Mouse (Mus musculus) intestine, embryonic 15.5 days (tissue): Measurements from ENCODE around the gene Smyd1. TPM values are rescaled to one million over a fixed set of nuclear protein-coding genes. Genes with fewer than 3 reads are reported as not detected.
"Not testable (repeated sequence)": the region's sequence is repeated elsewhere in the genome, so short reads cannot be mapped to it uniquely, and the experiment has no call there.

Source experiments
- ATAC-seq: fragments of 200-750 bp; cut with Nextera tagmentation; 2 replicates; pipeline ENCODE4 v1.8.0; 2017; ENCODE audit warnings: moderate TSS enrichment, moderate library complexity
- H3K27ac ChIP-seq: fragments of 300-500 bp; sonication (generic); 2 replicates; pipeline ENCODE4 v1.5.1; 2015; ENCODE audit warnings: mild to moderate bottlenecking, inconsistent platforms
- H3K27me3 ChIP-seq: fragments of 300-500 bp; sonication (generic); replicated peaks from 2 replicates; pipeline ENCODE4 v1.6.1; 2015; ENCODE audit warnings: inconsistent platforms
- H3K36me3 ChIP-seq: fragments of 300-500 bp; sonication (generic); 2 replicates; pipeline ENCODE4 v1.6.1; 2015; ENCODE audit warnings: inconsistent platforms
- H3K4me1 ChIP-seq: fragments of 300-500 bp; sonication (generic); replicated peaks from 2 replicates; pipeline ENCODE4 v1.6.1; 2015; ENCODE audit warnings: inconsistent platforms
- H3K4me2 ChIP-seq: fragments of 300-500 bp; sonication (generic); replicated peaks from 2 replicates; pipeline ENCODE4 v1.6.1; 2015; ENCODE audit warnings: mild to moderate bottlenecking, inconsistent platforms
- H3K4me3 ChIP-seq: fragments of 300-500 bp; sonication (generic); replicated peaks from 2 replicates; pipeline ENCODE4 v1.5.1; 2015; ENCODE audit warnings: inconsistent platforms
- H3K9ac ChIP-seq: fragments of 300-500 bp; sonication (generic); 2 replicates; pipeline ENCODE4 v1.6.1; 2015; ENCODE audit warnings: inconsistent platforms
- H3K9me3 ChIP-seq: fragments of 300-500 bp; sonication (generic); 2 replicates; pipeline ENCODE4 v1.6.1; 2016; ENCODE audit warnings: inconsistent platforms
- WGBS: fragments of 180-500 bp; shearing (Covaris S2); methylation state at CpG from one replicate; pipeline ENCODE4 v1.1.7; 2015; 5-methylcytosine and 5-hydroxymethylcytosine counted together
- polyA plus RNA-seq: library from polyadenylated mRNA; unstranded; fragments of >200 nt; fragmentation: Nextera tagmentation; extraction: Ambion mirVana; gene quantifications from 2 replicates; pipeline ENCODE4 v1.2.1, GENCODE M21; 2015

Gene Smyd1
- polyA plus RNA-seq, 1 experiment from 2014 or later = 0.57 TPM

DNA sequence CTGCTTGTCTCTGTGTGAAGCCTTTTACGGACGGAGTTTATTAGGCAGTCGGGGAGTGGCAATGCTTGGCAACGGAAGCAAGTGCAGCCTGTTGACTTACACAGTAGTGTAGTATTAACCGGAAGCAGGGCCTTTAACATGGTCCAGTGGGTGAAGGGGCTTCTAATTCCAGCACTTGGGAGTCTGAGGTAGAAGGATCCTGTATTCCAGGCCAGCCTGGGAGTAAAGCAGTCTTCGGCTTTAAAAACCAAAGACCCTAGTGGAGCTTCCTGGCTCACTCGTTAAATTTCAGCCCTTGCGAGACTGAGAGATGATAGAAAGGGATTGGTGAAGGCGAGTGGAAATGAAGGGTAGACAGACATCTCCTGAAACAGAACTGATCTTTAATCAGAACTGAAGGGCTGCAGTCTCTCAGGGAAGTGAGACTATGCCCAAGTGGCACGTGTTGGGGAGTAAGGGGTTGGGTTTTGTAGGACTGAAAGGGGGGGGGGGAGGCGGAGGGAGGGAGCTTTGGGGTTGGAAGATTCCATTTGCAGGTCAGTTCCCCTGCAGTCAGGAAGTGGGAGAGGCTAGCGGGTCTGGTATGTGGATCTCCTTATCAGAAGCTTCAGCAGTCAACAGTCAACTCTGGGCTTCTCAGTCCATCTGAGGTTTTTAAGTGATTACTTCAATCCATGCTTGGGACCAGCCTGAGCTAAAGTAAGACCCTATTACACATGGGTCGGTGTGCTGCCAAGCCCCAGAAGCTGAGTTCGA, 51.6 kb downstream of the Smyd1 start:
- Histone ChIP-seq H3K4me3 (peak overlapping the region; percentile 90), H3K4me2 (peak overlapping the region; percentile 65), H3K27ac (peak overlapping the region; percentile 98), H3K36me3 (no peaks in the 10 kb centered on the region), H3K4me1 (0 out of 2 replicates have a peak, but pooled peaks cover 5% of the 10 kb centered on the region), H3K9me3 (no peaks in the 10 kb centered on the region), H3K9ac (peak overlapping the region; percentile 44; the same call in 1 of the 2 replicates), H3K27me3 (no peaks in the 10 kb centered on the region)
- ATAC-seq = peak; percentile 57
- WGBS = 20% methylated on average over 13 of the region's 14 CpGs

DNA sequence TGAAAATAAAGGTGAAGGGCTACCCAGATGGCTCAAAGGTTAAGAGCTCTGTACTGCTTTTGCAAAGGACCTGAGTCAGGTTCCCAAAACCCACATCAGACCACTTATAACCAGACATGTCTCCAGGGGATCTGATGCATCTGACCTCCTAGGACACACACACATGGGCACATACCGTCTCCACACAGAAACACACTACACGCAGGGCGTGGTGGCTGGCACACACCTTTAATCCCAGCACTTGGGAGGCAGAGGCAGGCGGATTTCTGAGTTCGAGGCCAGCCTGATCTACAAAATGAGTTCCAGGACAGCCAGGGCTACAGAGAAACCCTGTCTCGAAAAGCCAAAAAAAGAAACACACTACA, 52.4 kb downstream of the Smyd1 start:
- not testable (repeated sequence) for H3K9ac ChIP-seq, ATAC-seq, H3K27ac ChIP-seq, H3K36me3 ChIP-seq, H3K9me3 ChIP-seq, H3K4me1 ChIP-seq, H3K4me2 ChIP-seq, H3K27me3 ChIP-seq, H3K4me3 ChIP-seq
- WGBS = 85% methylated on average over 6 of the region's 6 CpGs

DNA sequence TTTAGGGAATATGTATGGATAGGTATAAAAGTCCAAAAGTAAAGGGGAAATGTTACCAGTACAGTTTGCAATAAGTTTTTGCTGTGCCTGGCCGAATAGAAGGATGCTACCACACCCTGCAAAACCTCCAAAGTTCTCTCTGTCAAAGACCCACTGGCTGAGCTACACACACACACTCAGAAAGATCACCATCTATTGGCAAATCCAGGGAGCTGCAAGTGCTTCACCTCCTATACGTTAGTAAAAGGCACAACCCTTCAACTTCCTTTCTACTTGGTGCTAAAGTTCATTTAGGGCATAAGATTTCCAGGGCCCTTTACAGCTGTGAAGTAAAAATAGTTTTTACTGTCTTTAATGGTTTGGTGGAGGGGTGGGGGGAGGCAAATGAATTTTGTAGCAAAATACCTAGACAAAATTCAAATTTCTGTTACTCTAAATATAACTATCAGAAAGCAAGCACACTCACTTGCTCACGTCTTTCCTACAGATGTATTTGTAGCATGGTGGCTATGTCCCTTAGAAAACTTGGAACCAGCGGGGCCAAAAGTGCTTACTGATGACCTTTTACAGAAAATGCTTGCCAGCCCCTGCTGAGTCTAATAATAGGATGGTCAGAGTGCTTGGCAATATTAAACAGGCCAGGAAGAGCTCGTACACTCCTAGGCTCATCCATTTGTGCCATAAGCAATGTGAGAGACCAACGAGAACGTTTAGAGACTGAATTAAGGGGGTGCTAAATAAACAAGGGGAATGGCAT, 52.9 kb downstream of the Smyd1 start:
- Histone ChIP-seq H3K4me3 (no peak overlapping the region), H3K9me3 (no peaks in the 10 kb centered on the region), H3K4me1 (0 out of 2 replicates have a peak, but pooled peaks cover 5% of the 10 kb centered on the region), H3K36me3 (no peaks in the 10 kb centered on the region), H3K4me2 (no peak overlapping the region), H3K27ac (no peak overlapping the region), H3K27me3 (no peaks in the 10 kb centered on the region), H3K9ac (no peak overlapping the region)
- ATAC-seq = no peak
- 63% methylated on average over 7 of the region's 7 CpGs for WGBS

DNA sequence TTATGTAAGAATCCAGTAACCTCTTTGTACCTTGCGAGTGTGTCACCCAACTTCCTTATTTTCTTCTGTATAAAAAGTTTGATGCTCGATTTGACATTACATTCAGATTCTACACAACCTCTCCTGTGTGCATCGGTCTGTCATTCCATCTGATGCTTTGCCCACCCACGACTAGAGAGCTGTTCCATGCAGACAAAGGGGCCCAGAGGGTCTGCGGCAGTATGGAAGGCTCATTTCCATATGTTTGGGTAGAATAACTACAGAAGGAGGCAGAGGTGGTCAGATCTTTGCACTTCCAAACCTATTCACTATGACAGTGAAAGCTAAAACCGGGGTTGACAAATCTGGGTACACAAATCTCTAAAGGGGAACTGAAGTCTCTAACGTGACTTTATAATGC, 54.4 kb downstream of the Smyd1 start:
- H3K27ac ChIP-seq, ATAC-seq, H3K9me3 ChIP-seq, H3K4me3 ChIP-seq, H3K27me3 ChIP-seq, H3K9ac ChIP-seq, H3K4me2 ChIP-seq, H3K4me1 ChIP-seq, H3K36me3 ChIP-seq: not testable (repeated sequence)
- 87% methylated on average over 7 of the region's 7 CpGs for WGBS

DNA sequence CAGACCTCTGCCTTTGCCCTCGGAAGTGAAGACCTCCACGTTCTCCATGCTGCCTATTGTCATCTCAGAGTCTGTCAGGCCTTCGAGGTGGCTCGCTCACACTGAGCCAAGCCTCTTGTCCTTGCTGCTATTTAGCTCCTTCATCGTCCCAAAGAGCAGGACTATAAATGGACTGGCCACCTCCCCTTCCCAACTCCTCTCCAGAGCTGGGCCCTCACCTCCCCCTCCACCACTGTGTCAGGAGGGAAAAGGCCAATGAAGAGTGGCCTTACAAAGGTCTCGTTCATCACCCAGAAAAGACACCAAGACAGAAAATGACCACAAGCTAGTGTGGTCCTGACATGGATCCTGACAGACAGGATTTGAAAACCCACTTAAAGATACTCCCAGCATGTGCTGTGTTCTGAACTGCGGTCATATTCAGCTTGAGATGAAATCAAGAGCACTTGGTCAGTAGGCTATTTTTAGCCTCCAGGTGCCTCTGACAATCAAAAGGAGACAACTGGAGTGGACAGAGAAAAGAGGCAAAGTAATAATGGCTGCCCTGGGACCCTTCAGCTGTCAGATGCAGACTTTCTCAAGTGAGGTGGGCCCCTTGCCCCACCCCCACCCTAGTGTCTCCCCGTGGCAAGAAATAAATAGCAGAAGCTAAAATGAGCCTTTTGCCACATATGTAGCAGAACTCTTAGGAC, 59.7 kb downstream of the Smyd1 start:
- Histone ChIP-seq H3K36me3 (no peaks in the 10 kb centered on the region), H3K4me1 (no peaks in the 10 kb centered on the region), H3K4me2 (no peak overlapping the region), H3K9me3 (no peaks in the 10 kb centered on the region), H3K9ac (no peak overlapping the region), H3K27ac (no peak overlapping the region), H3K27me3 (no peaks in the 10 kb centered on the region), H3K4me3 (no peak overlapping the region)
- 66% methylated on average over 8 of the region's 8 CpGs for WGBS
- ATAC-seq = no peak

DNA sequence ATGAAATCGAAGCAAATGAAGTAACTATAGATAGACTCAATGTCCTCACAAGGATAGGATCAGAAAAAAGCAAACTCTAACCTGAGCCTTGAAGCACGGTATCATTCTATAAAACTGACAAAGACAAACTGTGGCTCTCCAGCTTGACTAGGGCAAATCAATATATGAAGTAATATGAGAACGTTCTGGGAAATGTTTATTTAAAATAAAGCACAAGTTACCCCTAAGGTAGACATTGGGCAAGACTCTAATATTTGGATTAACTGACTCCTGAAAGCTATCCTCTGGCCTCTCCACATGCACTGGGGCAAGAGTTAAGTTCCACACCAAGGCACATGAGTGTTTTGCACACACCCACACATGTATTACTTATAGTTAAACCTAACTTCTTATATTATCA, 61.0 kb downstream of the Smyd1 start:
- Histone ChIP-seq H3K36me3 (no peaks in the 10 kb centered on the region), H3K27ac (no peak overlapping the region), H3K4me2 (no peak overlapping the region), H3K4me1 (no peaks in the 10 kb centered on the region), H3K27me3 (no peaks in the 10 kb centered on the region), H3K9ac (no peak overlapping the region), H3K9me3 (no peaks in the 10 kb centered on the region), H3K4me3 (no peak overlapping the region)
- WGBS = 54% methylated on average over 3 of the region's 3 CpGs
- no peak for ATAC-seq

DNA sequence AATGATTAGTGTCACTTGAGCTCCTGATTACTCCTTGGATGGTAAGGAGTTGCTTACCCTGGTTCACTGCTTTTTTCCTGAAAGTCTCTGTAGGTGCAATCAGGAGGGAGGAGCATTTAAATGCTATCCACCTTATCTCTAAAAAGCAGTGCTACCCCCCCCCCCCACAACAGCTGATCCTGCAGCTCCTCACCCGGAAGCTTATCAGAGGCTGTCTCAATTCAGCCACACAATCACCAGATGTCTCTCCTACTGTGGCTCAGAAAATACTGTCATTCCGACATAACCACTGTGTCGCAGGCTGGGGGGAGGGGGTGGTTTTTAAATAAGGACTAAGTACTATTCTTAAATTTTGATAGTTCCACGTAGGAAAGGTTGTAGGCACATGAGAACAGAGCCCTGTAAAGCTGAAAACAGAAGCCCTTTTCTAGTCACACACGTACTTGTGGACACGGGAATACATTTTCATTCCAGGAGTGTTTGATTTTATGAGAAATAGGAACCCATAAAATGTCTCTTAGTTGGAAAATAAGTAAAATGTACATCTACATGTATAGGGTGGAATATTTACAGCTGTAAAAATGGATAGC, 61.9 kb downstream of the Smyd1 start:
- no peak overlapping the region for H3K4me2 ChIP-seq
- no peaks in the 10 kb centered on the region for H3K27me3 ChIP-seq
- WGBS = 40% methylated on average over 6 of the region's 6 CpGs
- no peak overlapping the region for H3K4me3 ChIP-seq
- H3K4me1 ChIP-seq = no peaks in the 10 kb centered on the region
- no peak overlapping the region for H3K9ac ChIP-seq
- H3K36me3 ChIP-seq = no peaks in the 10 kb centered on the region
- H3K9me3 ChIP-seq = no peaks in the 10 kb centered on the region
- no peak overlapping the region for H3K27ac ChIP-seq
- peak; percentile 59; the same call in 1 of the 2 replicates for ATAC-seq

DNA sequence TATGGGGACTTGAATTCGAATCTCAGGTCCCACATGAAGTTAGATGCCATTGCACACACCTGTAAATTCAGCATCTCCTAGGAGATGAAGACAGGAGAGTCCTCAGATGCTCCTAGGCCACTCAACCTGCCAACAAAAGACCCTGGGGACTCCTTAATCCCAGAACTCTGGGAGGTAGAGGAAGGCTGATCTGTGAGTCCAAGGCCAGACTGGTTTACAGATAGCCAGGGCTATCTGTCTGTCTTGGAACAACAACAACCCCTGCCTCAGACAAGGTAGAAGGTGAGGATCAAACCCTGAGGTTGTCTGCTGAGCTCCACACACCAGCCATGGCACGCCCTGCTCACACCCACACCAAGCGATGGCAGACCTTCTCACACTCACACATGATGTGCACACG, 62.9 kb downstream of the Smyd1 start:
- 87% methylated on average over 4 of the region's 4 CpGs for WGBS

DNA sequence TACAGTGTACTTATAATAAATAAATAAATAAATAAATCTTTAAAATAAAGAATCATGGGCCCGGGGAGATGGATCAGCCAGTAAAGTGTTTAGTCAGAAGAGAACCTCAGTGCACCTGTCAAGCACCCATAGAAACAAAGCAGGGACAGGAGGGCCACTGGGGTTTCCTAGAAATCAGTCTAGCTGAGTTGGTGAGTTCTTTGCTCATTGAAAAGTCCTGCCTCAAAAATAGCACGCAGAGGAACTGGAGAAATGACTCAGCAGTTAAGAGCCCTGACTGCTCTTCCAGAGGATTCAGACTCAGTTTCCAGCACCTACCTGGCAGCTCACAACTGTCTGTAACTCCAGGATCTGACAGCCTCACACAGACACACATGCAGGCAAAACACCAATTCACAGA, 63.5 kb downstream of the Smyd1 start:
- H3K4me3 ChIP-seq = no peak overlapping the region
- no peaks in the 10 kb centered on the region for H3K27me3 ChIP-seq
- no peak overlapping the region for H3K9ac ChIP-seq
- no peak for ATAC-seq
- H3K9me3 ChIP-seq = no peaks in the 10 kb centered on the region
- H3K27ac ChIP-seq = no peak overlapping the region
- no peaks in the 10 kb centered on the region for H3K4me1 ChIP-seq
- 86% methylated on average over 2 of the region's 2 CpGs for WGBS
- no peak overlapping the region for H3K4me2 ChIP-seq
- no peaks in the 10 kb centered on the region for H3K36me3 ChIP-seq

More for the DNA sequence above, 62.9 kb downstream of the Smyd1 start:
- no peaks in the 10 kb centered on the region for H3K36me3 ChIP-seq
- H3K4me3 ChIP-seq = no peak overlapping the region
- no peak overlapping the region for H3K9ac ChIP-seq
- H3K9me3 ChIP-seq = no peaks in the 10 kb centered on the region
- no peak overlapping the region for H3K4me2 ChIP-seq
- no peak for ATAC-seq
- no peaks in the 10 kb centered on the region for H3K27me3 ChIP-seq
- H3K4me1 ChIP-seq = no peaks in the 10 kb centered on the region
- H3K27ac ChIP-seq = no peak overlapping the region

DNA sequence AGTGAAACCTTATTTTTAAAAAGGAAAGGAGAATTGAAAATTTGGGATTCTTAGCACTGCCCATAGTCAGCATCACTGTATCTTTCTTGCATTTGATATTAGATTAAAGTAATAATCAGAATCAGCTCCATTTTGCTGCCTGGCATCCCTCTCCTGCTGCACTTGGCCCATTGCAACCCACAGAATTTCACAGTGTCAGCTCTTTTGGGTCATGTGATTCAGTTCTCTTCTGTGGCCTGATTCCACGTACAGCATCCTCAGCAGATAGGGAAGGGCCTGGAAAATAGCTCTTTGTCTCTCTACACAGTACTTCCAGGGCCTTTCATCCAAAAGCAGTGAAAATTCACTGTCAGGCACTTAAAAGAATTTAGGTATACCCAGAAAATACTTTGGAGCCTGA, 64.7 kb downstream of the Smyd1 start:
- no peak overlapping the region for H3K9ac ChIP-seq
- WGBS = 57% methylated on average over 1 of the region's 1 CpGs
- H3K4me1 ChIP-seq = no peaks in the 10 kb centered on the region
- H3K27ac ChIP-seq = no peak overlapping the region
- H3K36me3 ChIP-seq = no peaks in the 10 kb centered on the region
- no peak for ATAC-seq
- H3K27me3 ChIP-seq = no peaks in the 10 kb centered on the region
- H3K4me2 ChIP-seq = no peak overlapping the region
- H3K9me3 ChIP-seq = no peaks in the 10 kb centered on the region
- H3K4me3 ChIP-seq = no peak overlapping the region

DNA sequence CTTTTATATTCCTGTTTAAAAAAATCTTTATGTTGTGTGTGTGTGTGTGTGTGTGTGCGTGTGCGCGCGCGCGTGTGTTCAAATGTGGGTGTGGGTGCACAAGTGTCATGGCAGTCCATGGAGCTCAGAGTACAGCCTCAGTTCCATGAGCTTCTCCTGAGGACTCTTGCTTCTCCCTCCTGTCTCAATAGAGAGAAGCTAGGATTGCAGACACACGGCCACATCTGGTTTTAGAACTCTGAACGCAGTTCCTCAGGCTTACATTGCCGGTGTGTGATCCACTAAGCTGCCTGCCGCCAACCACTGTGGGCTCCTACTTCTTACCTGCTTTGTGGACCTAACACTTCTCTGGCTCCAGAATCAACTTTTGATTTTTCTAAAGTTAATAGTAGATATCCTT, 65.9 kb downstream of the Smyd1 start:
- WGBS = 93% methylated on average over 10 of the region's 10 CpGs
- Histone ChIP-seq H3K27ac (no peak overlapping the region), H3K36me3 (no peaks in the 10 kb centered on the region), H3K4me1 (no peaks in the 10 kb centered on the region), H3K4me2 (no peak overlapping the region), H3K4me3 (no peak overlapping the region), H3K27me3 (no peaks in the 10 kb centered on the region), H3K9me3 (no peaks in the 10 kb centered on the region), H3K9ac (no peak overlapping the region)
- no peak for ATAC-seq

DNA sequence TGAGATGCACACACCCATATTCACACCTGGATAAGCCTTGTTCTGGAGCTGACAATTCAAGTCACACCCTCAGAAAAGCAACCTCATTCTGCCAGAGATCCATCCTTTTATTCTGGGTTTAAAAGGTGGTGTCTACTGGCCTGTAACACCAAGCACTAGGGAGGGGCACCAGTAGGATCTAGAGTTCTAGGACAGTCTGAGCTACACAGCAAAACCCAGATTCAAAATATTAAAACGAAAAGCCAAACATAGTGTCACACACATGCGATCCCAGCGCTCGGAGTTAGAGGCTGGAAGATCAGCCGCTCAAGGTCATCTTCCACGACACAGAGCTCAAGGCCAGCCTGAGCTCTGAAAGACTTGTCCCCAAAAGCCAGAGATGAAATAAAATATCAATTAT, 67.6 kb downstream of the Smyd1 start:
- no peaks in the 10 kb centered on the region for H3K9me3 ChIP-seq
- H3K36me3 ChIP-seq = no peaks in the 10 kb centered on the region
- no peak overlapping the region for H3K4me2 ChIP-seq
- H3K27ac ChIP-seq = no peak overlapping the region
- no peak for ATAC-seq
- H3K4me3 ChIP-seq = no peak overlapping the region
- H3K27me3 ChIP-seq = no peaks in the 10 kb centered on the region
- WGBS = 88% methylated on average over 6 of the region's 6 CpGs
- H3K4me1 ChIP-seq = no peaks in the 10 kb centered on the region
- H3K9ac ChIP-seq = no peak overlapping the region
